Mouse (Mus musculus) brain, embryonic 14.5 days (tissue): Measurements from ENCODE around the gene Slc48a1.

Experiments used
- CTCF ChIP-seq: fragments of 200-500 bp; IDR thresholded peaks from 2 replicates; pipeline ENCODE4 v1.5.1; 2012; ENCODE audit warnings: inconsistent platforms, mild to moderate bottlenecking, moderate library complexity, borderline replicate concordance; ENCODE audit not compliant: insufficient read depth, insufficient read length; ENCODE audit errors: extremely low read depth
- POLR2A ChIP-seq: fragments of 200-500 bp; IDR thresholded peaks from 2 replicates; pipeline ENCODE4 v1.6.1; 2012; ENCODE audit warnings: mild to moderate bottlenecking, inconsistent platforms, borderline replicate concordance; ENCODE audit not compliant: poor library complexity, insufficient read depth, insufficient read length, severe bottlenecking; ENCODE audit errors: extremely low read depth

- TF ChIP-seq CTCF (no peak), POLR2A (no peak)
Observed at GRCm38 (mm10) chr15:97742600-97742999, 35.7 kb upstream of the Slc48a1 start.
